Mouse (Mus musculus) cerebellum, postnatal 14 days (tissue): Measurements from ENCODE around the gene Plk3.

ENCODE experiments used
- DNase-seq, 2 experiments: peaks; one replicate each; pipeline ENCODE4 v3.0.0; 2021; ENCODE audit warnings: mixed read lengths in 2 of 2

Plk3 gene

GRCm38 (mm10) chr4:117138295-117139216, 4.8 kb upstream of the Plk3 start:
- DNase-seq = no peak

GRCm38 (mm10) chr4:117136034-117136433, 2.3 kb upstream of the Plk3 start:
- no peak for DNase-seq

GRCm38 (mm10) chr4:117134601-117134995, 835 bp upstream of the Plk3 start:
- DNase-seq = no peak

- no peak for DNase-seq
These were observed 382 bp downstream of the Plk3 start for GRCm38 (mm10) chr4:117133366-117133796.

- DNase-seq = no peak
These were observed 994 bp downstream of the Plk3 start for GRCm38 (mm10) chr4:117132794-117133143.

GRCm38 (mm10) chr4:117131890-117132793, 1.6 kb downstream of the Plk3 start:
- DNase-seq = peak in 1 of 2 experiments; percentile 37

GRCm38 (mm10) chr4:117131198-117131597, 2.6 kb downstream of the Plk3 start:
- DNase-seq = no peak

- DNase-seq = no peak
These were observed 3.0 kb downstream of the Plk3 start for GRCm38 (mm10) chr4:117130790-117131189.

GRCm38 (mm10) chr4:117127991-117128686, 5.6 kb downstream of the Plk3 start:
- DNase-seq = no peak

- DNase-seq = no peak
These were observed 7.0 kb downstream of the Plk3 start, which contains the start of gene Tctex1d4 for GRCm38 (mm10) chr4:117126675-117127290. Gene Tctex1d4, plus strand, starts transcription at chr4:117126794.

- DNase-seq = peak; percentile 45 to 52
These were observed 7.7 kb downstream of the Plk3 start for GRCm38 (mm10) chr4:117125910-117126674.

GRCm38 (mm10) chr4:117125348-117125909, 8.3 kb downstream of the Plk3 start, which contains the start of gene Btbd19:
Gene Btbd19, minus strand, starts transcription at chr4:117125725.
- peak; percentile 79 to 86 for DNase-seq

- DNase-seq = peak in 1 of 2 experiments; percentile 47
These were observed 9.0 kb downstream of the Plk3 start for GRCm38 (mm10) chr4:117124518-117125347.

- no peak for DNase-seq
These were observed 9.6 kb downstream of the Plk3 start for GRCm38 (mm10) chr4:117124218-117124517.

GRCm38 (mm10) chr4:117123546-117124217, 10.1 kb downstream of the Plk3 start:
- DNase-seq = no peak

GRCm38 (mm10) chr4:117122209-117122608, 11.6 kb downstream of the Plk3 start:
- no peak for DNase-seq

GRCm38 (mm10) chr4:117120445-117121414, 13.0 kb downstream of the Plk3 start:
- peak; percentile 92 for DNase-seq

- DNase-seq = no peak
These were observed 13.7 kb downstream of the Plk3 start for GRCm38 (mm10) chr4:117120052-117120444.
